Mouse (Mus musculus) ZHBTc4 (cell line): ENCODE measurements at regions not wholly inside any gene's neighbourhood (a gene's known extent, or its start where the extent isn't known, plus 50 kb on each side); places are given as distances from the start of the nearest gene placed in this dataset.
A peak's percentile ranks its signal among the peaks of the same experiment; 100 is the strongest.

Source experiments
- DNase-seq: peaks from one replicate; pipeline ENCODE4 v3.0.0-alpha.2; 2011; ENCODE audit warnings: low read depth, low spot score

DNA sequence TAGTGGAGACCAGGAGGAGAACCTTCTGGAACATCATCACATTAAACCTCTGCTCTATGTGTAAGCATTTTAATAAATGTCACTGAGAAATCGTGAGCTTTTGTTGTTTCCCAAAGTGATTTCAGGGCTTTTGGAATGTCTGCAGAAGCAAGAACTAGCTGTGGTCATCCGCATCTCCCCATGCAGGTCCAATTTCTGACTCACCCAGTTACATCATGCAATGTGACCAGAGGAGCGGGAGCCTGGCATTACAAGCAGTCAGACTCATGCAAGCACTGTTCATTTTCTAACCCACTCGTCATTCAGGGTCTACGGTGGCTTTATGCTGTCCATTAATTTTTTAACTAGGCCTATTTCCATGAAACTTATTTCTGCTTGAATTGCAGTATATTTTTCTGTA, 151.2 kb upstream of the Supt20 start:
- no peak for DNase-seq

DNA sequence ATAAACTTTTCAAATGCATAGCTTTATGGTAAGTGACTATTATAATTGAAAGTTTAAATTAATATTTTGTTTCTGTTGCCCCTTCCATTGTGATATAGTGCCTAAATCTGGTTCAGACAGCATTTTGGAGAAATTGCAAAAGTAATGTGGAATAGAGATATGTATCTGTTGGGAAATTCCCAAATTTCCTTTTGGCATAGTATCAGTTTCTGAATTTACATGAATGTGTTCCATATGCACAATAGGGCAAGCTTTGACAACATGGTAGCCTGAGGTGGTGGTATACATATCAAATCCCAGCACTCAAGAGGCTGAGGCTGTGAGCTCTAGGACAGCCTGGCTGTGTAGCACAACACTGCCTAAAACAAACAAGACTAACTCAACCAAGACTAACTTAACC, 147.2 kb upstream of the Supt20 start:
- DNase-seq, result no peak

DNA sequence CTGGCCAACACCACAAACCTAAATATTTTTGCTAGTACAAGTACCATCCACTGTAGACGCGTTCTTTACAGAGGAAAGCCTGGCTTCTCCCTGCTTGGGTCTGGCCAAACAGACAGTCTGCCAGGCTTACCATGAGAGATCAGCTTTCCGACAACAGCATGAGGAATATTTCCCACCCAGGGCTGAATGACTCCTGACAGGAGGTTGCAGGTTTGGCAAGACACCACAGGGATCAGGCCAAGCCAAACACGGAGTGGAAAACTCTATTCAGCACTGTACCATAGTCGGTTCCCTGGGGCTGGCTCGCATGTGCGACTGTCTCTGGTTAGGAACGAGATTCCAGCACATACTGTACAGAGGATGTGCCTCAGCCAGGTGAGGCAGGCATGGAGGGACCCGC, 140.7 kb upstream of the Supt20 start:
- DNase-seq, result no peak

DNA sequence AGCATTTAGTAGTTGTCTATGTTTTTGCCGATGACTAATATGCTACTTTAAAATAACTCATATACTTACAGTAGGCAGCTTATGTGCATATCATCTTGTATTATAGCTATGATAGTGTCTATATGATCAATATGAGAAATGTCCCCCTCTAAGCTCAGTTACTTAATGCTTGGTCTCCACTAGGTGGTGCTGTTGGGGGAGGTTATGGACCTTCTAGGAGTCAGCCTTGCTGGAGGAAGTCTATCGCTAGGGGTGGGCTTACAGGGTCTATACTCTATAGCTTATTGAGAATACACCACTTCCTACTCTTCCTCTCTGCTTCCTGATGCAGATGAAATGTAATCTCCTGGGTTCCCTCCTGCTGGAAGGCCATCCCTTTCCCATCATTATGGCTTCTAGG, 136.7 kb upstream of the Supt20 start:
- peak; percentile 64 for DNase-seq

DNA sequence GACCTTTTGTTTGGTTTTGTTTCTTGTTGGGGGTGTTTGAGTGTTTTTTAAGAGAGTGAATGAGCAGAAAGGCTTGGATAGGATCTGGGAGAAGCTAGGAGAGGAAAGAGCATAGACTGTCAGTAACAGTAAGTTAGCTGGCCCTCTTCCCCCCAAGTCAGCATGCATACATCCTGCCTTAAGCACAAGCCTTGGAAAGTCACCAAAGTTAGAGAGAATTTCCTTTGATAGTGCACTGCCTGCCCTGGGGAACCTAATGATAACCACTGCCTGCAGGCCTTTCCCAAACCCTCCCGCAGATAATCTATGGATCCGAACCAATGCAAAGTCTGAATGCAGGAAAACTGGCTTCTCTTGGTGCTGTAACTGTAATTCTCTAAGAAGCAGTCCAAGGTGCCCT, 133.6 kb upstream of the Supt20 start:
- DNase-seq, result no peak

DNA sequence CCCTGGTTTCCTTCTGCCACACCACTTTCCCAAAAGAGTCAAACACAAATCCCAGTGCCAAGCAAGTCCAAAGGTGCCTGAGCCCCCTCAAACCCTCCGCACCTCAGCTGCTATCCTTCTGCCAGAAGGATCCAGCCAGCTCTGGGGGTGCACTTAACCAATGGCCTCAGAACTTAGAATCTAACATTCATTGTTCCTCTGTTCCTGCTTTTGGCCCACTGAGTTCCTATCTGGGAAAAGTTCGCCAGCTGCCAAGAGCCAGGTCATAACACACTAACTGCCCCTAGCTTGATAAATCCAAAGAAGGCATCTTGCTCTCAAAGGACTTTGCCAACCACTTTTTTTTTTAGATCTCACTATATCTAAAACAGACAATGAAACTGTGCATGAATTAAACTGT, 133.1 kb upstream of the Supt20 start:
- DNase-seq, result no peak

DNA sequence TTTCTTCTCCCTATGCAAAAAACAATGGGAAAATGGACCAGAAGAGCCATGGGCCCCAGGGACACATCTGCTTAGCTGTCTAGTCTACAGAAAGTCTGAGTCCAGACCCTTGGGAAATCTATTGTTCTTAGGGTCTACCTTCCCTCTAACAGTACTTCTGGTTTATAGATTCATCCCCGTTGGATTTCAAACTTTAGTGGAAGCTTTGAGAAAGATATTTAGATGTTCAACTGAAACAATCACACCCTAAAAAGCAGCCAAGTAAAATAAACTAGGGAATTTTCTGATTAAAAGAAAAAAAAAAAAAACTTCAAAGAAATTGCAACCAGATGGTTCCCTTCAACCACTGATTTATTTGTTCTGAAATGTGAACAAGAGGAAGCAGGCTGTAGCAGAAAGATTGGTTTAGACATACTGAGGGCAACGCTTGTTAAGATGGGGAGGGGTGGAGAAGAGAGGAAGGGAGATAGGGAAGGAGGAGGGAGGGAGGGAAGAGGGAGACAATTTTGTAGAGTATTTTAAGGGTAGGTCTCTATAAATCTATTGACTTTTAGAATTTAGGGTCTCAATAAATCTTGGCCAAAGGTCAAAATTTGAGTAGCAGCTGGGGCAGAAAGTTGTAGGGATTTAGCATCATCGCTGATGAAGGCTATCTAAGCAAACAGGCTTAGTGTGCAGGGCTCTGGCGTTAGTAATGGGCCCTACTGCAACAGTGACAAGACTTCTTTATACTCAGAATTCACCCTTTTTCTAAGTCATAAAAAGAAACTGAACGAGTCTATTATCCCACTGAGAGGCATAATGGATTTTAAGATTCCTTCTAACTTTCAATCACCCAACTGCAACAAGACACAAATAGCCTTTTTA, 132.3 kb upstream of the Supt20 start:
- no peak for DNase-seq

DNA sequence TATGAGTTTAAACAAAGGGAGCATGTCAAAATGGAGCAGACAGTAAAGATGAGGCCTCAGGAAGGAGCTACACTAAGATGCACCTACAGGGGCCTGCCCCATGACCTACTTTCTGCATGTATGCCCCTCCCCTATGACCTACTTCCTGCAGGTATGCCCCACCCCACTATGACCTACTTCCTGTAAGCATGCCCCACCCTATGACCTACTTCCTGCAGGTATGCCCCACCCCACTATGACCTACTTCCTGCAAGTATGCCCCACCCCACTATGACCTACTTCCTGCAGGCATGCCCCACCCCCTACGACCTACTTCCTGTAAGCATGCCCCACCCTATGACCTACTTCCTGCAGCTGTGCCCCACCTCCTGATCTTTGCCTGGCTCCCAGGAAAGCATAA, 125.3 kb upstream of the Supt20 start:
- peak; percentile 15 for DNase-seq

DNA sequence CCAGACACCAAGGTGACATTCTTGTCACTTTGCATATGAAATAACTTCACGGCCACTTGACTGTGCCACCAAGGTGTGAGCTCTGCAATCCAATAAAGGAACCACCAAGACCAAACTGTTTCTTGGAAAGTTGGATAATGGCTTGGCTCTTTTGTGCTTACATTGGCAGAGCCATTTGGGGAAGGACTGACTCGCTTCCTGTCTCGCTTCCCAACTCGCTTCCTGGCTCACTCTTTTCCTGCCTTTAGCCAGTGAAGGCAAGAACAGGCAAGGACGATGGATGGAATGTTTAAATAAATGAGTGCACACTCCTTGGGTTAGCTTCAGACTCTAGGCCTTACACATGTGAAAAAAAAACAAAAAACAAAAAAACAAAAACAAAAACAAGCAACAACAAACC, 124.5 kb upstream of the Supt20 start:
- peak; percentile 19 for DNase-seq

DNA sequence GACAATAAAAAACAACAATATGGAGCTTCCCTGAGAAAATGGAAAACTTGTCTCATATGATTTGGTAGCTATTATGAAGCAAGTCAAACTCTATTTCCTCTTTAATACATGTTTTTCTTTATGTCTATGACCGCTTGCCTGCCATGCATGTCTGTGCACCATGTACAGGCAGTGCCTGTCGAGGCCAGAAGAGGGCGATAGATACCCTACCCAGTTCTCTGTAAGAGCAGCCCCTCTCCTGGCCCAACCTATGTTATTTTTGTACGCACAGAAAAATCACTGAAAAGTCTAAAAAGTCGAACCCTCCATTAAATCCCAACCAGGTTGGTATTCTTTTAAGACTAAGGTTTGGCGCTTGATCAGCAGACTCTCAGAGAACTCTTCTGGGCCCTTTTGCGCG, 122.1 kb upstream of the Supt20 start:
- peak; percentile 50 for DNase-seq

DNA sequence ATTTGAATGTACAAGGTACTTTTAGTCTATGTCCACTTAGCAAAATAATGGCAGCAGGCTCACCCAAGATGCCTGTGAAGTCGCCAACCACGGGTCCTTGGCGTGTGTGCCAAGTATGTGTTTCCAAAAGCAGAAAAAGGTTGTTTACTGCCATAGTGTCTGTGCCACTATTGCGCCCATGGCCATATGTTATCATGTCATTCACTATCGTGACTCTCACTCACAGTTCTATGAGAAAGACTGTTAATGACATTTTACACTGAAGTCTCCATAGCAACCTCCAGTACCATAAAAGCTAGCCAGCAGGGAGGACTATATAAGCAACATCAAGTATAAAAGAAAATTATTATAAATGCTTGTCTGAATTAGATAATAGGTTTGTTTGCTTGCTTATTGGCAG, 114.8 kb upstream of the Supt20 start:
- no peak for DNase-seq

DNA sequence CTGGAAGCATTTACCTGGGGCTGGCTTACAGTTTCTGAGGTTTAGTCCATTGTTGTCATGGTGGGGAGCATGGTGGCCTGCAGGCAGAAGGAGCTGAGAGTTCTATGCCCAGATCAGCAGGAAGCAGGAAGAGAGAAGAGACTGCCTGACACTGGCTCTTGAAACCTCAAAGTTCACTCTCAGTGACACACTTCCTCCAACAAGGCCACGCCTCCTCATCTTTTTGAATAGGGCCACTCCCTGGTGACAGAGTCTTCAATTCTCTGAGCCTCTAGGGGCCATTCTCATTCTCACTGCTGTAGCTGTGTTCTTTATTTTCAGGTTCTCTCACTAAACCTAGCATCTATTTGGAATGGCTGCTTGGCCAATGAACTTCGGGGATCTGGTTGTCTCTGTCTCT, 113.2 kb upstream of the Supt20 start:
- peak; percentile 38 for DNase-seq

DNA sequence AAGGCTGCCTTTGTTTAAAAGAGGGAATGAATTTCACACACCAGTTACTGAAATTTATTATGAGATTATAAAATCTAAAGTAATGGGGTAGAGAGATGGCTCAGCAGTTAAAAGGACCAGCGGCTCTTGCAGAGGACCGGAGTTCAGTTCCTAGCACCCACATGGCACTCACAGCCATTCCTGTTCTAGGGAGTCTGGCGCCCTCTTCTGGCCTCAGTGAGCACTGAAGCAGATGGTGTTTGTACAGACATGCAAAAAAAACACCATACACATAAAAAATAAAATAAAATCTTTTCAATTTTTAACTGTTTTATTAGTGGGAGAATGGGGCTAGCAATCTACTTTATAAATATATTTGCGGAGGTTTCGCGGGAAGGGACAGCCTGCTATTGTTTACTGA, 112.3 kb upstream of the Supt20 start:
- peak; percentile 40 for DNase-seq

DNA sequence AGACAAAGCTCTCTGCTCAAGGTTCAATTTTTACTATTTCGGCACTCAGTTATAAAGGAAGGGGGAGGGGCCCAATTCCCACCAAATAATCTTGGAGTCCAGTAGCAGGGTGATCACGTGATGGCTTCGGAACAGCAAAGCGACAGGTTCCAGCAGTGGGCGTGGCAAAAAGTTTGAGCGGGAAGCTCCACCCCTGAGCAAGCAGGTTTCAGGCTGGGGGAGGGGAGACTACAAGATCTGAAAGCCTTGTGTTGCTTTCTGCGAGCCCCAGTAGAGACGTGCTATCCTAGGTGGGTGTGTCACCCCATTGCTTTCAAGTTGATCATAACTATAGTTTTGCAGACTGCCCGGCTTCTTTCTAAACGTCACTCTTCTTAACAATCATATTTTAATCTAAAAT, 106.8 kb upstream of the Supt20 start:
- peak; percentile 66 for DNase-seq

DNA sequence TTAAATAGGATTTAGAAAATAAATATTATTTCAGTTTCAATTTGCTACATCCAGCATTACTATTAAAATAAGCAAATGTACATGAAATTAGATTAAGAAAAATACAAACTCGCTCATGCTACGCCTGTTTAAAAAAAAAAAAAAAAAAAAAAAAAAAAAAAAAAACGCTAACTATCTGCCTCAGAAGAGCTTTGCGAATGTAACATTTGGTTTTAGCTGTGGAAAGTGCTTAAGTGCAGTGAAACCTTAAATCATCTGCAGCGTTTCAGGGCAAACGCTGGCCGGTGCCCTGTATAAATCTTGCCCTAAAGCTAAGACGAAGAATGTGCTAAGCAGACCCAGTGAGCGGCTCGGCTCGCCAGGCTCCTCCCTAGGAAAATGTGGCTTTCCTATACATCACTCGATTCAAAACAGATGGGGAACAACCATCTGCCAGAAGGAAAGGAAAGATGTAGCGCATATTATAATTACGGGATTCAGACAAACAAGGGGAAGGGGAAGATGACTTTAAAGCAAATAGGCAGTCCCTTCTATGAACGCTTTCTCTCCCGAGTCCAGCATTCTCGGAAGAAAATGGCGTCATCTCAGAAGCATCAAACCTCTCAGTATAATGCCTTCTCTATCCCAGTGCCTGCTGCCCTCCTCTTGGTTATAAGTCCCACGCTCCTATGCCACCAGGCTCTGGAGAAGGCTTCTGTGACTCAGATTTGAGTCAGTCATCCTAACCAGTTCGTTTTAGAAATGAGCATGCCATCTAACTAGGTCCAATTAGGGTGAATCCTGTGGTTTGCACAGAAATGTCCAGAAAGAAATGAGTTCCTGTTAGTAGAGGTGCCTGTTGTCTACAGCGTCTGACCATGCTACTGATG, 105.2 kb upstream of the Supt20 start:
- DNase-seq, result no peak

DNA sequence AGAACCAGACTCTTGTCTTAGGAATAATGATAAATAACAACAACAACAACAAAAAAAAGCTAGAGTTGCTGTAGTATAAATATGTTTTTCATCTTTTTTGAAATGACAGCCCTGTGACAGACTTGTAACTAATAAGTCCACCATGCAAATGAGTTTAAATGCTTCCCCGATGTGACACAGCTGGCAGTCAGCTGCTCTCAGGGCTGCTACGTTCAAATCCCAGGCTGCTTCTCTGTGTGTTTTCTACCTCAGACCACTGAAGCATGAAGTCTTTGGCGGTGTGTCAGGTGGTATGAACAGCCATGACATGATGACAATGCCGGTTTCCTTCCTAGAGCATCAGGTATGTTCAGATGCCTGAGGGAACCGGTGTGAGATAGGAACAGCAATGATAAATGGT, 104.4 kb upstream of the Supt20 start:
- DNase-seq, result no peak

DNA sequence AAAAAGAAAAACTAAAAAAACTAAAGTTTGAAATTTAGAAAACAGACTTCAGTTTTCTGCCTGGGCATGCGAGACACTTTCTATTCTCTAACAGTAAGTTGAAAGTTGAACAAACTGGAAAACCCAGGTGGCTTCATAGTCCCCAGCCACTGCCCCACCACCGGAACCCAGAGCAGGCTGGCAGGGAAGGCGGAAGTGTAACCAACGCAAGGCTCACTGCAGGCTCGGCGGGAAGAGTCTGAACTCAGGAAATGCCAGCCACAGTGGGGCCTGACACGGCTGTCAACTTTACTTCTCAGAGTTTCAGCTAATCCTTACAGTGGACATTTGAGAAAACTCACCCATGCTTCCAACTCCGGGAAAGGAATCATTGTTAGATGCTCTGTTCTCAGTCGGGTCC, 102.6 kb upstream of the Supt20 start:
- DNase-seq, result no peak

DNA sequence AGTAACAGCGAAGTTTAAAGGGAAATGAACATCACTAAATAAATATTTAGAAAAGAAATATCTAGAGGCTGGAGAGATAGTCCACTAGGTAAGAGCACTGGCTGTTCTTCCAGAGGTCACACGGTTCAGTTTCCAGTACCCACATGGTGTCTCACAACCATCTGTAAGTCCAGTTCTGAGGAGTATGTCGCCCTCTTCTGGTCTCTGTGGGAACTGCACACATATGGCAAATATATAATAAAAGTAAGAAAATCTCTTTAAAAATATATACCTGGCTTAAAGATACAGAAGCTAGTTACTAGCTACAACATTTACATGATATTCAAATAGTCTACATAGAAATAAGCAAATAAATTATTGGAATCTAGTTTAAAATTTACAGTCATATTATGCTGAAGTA, 101.4 kb upstream of the Supt20 start:
- peak; percentile 66 for DNase-seq

DNA sequence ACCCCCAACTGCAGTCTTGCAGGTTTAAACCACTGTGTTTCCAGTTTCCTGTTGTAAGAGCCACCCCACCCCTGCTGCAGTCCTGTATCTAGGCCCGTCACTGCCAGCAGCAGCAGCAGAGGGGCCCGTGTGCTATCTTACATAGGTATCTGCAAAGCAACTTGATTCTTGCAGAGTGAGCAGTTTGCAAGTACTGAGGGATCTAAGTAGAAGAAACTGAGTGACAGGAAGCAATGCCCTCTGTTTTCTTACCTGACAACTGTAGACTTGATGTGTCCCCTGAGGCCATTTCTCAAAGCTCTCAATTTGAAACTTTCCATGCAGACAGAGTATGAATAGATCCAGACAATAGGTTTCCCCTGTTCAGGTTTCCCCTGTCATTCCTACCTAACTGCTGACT, 100.5 kb upstream of the Supt20 start:
- DNase-seq, result no peak

DNA sequence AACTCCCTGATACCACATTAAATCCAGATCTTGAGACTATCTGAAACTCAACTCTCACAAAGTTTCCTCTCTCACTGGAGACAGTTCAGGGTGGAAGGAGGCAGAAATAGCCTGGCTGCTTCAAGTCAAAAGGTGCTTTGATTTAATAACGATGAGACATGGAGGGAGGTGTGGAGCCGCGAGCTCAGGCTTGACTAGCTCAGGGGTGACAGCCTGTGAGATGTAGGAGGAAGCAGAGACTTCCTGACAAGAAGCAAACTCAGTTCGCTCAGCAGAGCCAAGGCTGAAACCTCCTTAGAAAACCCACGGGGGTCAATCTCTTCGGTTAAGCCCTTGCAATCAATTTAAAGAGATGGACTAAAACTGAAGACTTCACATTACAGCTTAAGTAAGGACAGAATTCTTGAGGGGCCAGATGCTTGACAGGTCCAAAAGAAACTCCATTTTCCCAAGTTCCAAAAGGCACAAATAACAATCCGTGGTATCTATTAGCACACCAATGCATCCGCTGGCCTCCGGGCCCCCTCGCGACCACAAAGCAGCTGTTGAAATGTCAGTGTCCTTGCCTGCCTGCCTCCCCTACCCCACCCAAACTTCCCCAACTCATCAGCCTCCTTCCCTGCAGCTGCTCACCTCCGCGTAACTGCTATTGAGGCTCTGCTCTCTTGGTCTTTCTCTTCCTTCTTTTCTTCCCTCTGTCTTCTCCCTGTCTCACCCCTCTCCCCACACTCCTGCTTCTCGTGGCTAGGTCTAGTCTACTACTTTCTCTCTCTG, 99.8 kb upstream of the Supt20 start:
- DNase-seq, result no peak

DNA sequence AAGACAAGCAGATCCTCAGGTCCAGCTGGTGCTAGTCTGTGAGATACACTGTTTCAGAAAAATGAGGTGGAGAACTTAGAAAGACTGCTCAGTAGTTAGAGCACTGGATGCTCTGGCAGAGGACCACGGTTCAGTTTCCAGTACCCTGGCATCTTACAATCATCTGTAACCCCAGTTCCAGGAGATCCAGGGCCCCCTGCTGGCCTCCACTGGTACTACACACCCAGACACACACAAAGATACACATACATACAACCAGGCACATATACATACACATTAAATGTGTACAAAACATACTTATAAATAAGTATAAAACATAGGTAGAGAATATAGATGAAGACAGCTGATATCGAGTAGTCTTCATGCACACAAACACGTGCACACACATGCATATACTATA, 97.4 kb upstream of the Supt20 start:
- peak; percentile 49 for DNase-seq
